Mouse (Mus musculus): Measurements from ENCODE around the gene Gpbp1. TPM values are rescaled to one million over a fixed set of nuclear protein-coding genes. Genes with fewer than 3 reads are reported as not detected.

Gpbp1 gene
- total and polyA plus RNA-seq, 3 experiments, result 43.3 to 99.6 (median 96.1) TPM

GRCm38 (mm10) chr13:111413156-111413555 is 76.8 kb downstream of the Gpbp1 start:
- H3K27me3 ChIP-seq (replicated peaks), result no peaks in the 10 kb centered on the region
- H3K36me3 ChIP-seq (replicated peaks in 1 of 2; ENCODE audit: control insufficient read depth in 1 of 2, insufficient read depth in 1 of 2, low read length in 1 of 2), result no peaks in the 10 kb centered on the region
- TF ChIP-seq SMC3 (IDR thresholded peaks at IDR 0.05; ENCODE audit: low read depth, low read length) (peak; percentile 52), ZC3H11A (IDR thresholded peaks at IDR 0.05; ENCODE audit: low read depth, low read length) (no peak), IRF4 (IDR thresholded peaks at IDR 0.05; ENCODE audit: low read depth, low read length) (no peak), ZKSCAN1 (IDR thresholded peaks at IDR 0.05; ENCODE audit: borderline replicate concordance, low read depth, low read length) (no peak), BHLHE40 (IDR thresholded peaks at IDR 0.05; ENCODE audit: low read depth, low read length) (no peak), RAD21 (IDR thresholded peaks at IDR 0.05; ENCODE audit: low read depth, low read length) (peak; percentile 67), CTCF (conservative IDR thresholded peaks at IDR 0.05 in 1 of 2, IDR thresholded peaks at IDR 0.05 in 1 of 2; ENCODE audit: low read depth in 2 of 2, low read length in 2 of 2) (peak; percentile 57 to 70), ZNF384 (IDR thresholded peaks at IDR 0.05; ENCODE audit: low read depth, low read length) (no peak), RCOR1 (conservative IDR thresholded peaks at IDR 0.05; ENCODE audit: low read depth, low read length) (no peak), USF2 (conservative IDR thresholded peaks at IDR 0.05; ENCODE audit: low read depth, low read length) (no peak), E2F4 (IDR thresholded peaks at IDR 0.05; ENCODE audit: insufficient replicate concordance, low read depth, low read length) (no peak), ETS1 (conservative IDR thresholded peaks at IDR 0.05; ENCODE audit: low read depth, low read length) (no peak), CHD1 (IDR thresholded peaks at IDR 0.05; ENCODE audit: low read depth, low read length) (no peak), TCF12 (IDR thresholded peaks at IDR 0.05; ENCODE audit: low read depth, low read length) (no peak)
- H3K4me3 ChIP-seq (replicated peaks in 1 of 3; ENCODE audit: low read depth in 2 of 3, low read length in 2 of 3, poor library complexity in 1 of 3), result no peak overlapping the region
- dilution Hi-C loops (cut with MboI; ENCODE audit: extremely low pct_ligation_motif_present, extremely low pct_unique_long_range_greater_than_20kb, low sequenced_read_pairs), result no loop called here
- H3K27ac ChIP-seq (ENCODE audit: insufficient read depth, low read depth), result no peak overlapping the region
- in situ Hi-C loops (cut with MboI; ENCODE audit: low pct_ligation_motif_present, low pct_unique_long_range_greater_than_20kb, low sequenced_read_pairs), result loop anchor here (10.0 to 25.0 kb wide), 3 partner anchors 176 to 1018 kb away; partner anchors contain the start of gene Plk2
- H3K4me2 ChIP-seq (ENCODE audit: insufficient read depth, low read depth, poor library complexity, severe bottlenecking), result no peak overlapping the region
- peak; percentile 61 for DNase-seq (ENCODE audit: extremely low read depth)
- no peak overlapping the region for H3K9ac ChIP-seq (ENCODE audit: insufficient read depth, low read depth)
- H3K4me1 ChIP-seq (ENCODE audit: control insufficient read depth in 1 of 2, insufficient read depth in 2 of 2), result no peaks in the 10 kb centered on the region
- H3K79me2 ChIP-seq (replicated peaks; ENCODE audit: control insufficient read depth, extremely low read depth, insufficient read depth, poor library complexity, severe bottlenecking), result no peaks in the 10 kb centered on the region
- no peaks in the 10 kb centered on the region for H3K9me3 ChIP-seq (replicated peaks; ENCODE audit: low read length)

- no peaks in the 10 kb centered on the region for H3K36me3 ChIP-seq (replicated peaks in 1 of 2; ENCODE audit: control insufficient read depth in 1 of 2, insufficient read depth in 1 of 2, low read length in 1 of 2)
- H3K79me2 ChIP-seq (replicated peaks; ENCODE audit: control insufficient read depth, extremely low read depth, insufficient read depth, poor library complexity, severe bottlenecking), result no peaks in the 10 kb centered on the region
- no peaks in the 10 kb centered on the region for H3K9me3 ChIP-seq (replicated peaks; ENCODE audit: low read length)
- dilution Hi-C loops (cut with MboI; ENCODE audit: extremely low pct_ligation_motif_present, extremely low pct_unique_long_range_greater_than_20kb, low sequenced_read_pairs), result no loop called here
- in situ Hi-C loops (cut with MboI; ENCODE audit: low pct_ligation_motif_present, low pct_unique_long_range_greater_than_20kb, low sequenced_read_pairs), result loop anchor here (10.0 to 25.0 kb wide), 3 partner anchors 174 to 1016 kb away; partner anchors contain the start of gene Plk2
- H3K27ac ChIP-seq (ENCODE audit: insufficient read depth, low read depth), result no peak overlapping the region
- H3K9ac ChIP-seq (ENCODE audit: insufficient read depth, low read depth), result no peak overlapping the region
- no peaks in the 10 kb centered on the region for H3K27me3 ChIP-seq (replicated peaks)
- H3K4me3 ChIP-seq (replicated peaks in 1 of 3; ENCODE audit: low read depth in 2 of 3, low read length in 2 of 3, poor library complexity in 1 of 3), result no peak overlapping the region
- H3K4me1 ChIP-seq (ENCODE audit: control insufficient read depth in 1 of 2, insufficient read depth in 2 of 2), result no peaks in the 10 kb centered on the region
- peak overlapping the region; percentile 65; the same call in 1 of the 2 replicates for H3K4me2 ChIP-seq (ENCODE audit: insufficient read depth, low read depth, poor library complexity, severe bottlenecking)
- peak; percentile 52 for DNase-seq (ENCODE audit: extremely low read depth)
- peak; percentile 10; the same call in 1 of the 2 replicates for TF ChIP-seq ZC3H11A (IDR thresholded peaks at IDR 0.05; ENCODE audit: low read depth, low read length)
- no peak for TF ChIP-seq NRF1 (IDR thresholded peaks at IDR 0.05; ENCODE audit: low read depth, low read length)
- TF ChIP-seq SIN3A (IDR thresholded peaks at IDR 0.05; ENCODE audit: low read length), result no peak
- no peak for TF ChIP-seq POLR2AphosphoS2 (IDR thresholded peaks at IDR 0.05; ENCODE audit: low read depth, low read length)
- no peak for TF ChIP-seq HCFC1 (IDR thresholded peaks at IDR 0.05; ENCODE audit: low read depth, low read length)
- peak; percentile 69 for TF ChIP-seq SMC3 (IDR thresholded peaks at IDR 0.05; ENCODE audit: low read depth, low read length)
- TF ChIP-seq KAT2A (IDR thresholded peaks at IDR 0.05; ENCODE audit: insufficient replicate concordance, low read length), result no peak
- no peak for TF ChIP-seq MAFK (IDR thresholded peaks at IDR 0.05; ENCODE audit: insufficient replicate concordance, low read length)
- TF ChIP-seq ELF1 (IDR thresholded peaks at IDR 0.05; ENCODE audit: low read depth, low read length), result no peak
- no peak for TF ChIP-seq NELFE (IDR thresholded peaks at IDR 0.05; ENCODE audit: low read depth, low read length)
- no peak for TF ChIP-seq USF1 (IDR thresholded peaks at IDR 0.05; ENCODE audit: low read depth, low read length)
- no peak for TF ChIP-seq UBTF (IDR thresholded peaks at IDR 0.05; ENCODE audit: low read depth, low read length)
- peak; percentile 89 for TF ChIP-seq RAD21 (IDR thresholded peaks at IDR 0.05; ENCODE audit: low read depth, low read length)
- peak; percentile 68 to 80 for TF ChIP-seq CTCF (conservative IDR thresholded peaks at IDR 0.05 in 1 of 2, IDR thresholded peaks at IDR 0.05 in 1 of 2; ENCODE audit: low read depth in 2 of 2, low read length in 2 of 2)
- no peak for TF ChIP-seq GABPA (IDR thresholded peaks at IDR 0.05; ENCODE audit: insufficient replicate concordance, low read depth, low read length)
These were observed 79.1 kb downstream of the Gpbp1 start for GRCm38 (mm10) chr13:111410831-111411230.
